Mouse (Mus musculus) heart, adult 10 weeks (tissue): ENCODE measurements around the gene Nkiras1. TPM values are rescaled to one million over a fixed set of nuclear protein-coding genes. Genes with fewer than 3 reads are reported as not detected.

Source experiments
- polyA plus RNA-seq: library from polyadenylated mRNA; stranded (reverse); fragments of 350-450 nt; fragmentation: Illumina TruSeq; extraction: RNeasy Lipid Tissue Mini Kit (QIAGEN cat#74804); gene quantifications from one replicate; pipeline ENCODE4 v1.2.3, GENCODE M21; 2014; ENCODE audit warnings: low read depth, low replicate concordance

The Nkiras1 gene
- polyA plus RNA-seq = 40.9 TPM

GRCm38 (mm10) chr14:18270529-18271441, at the start of gene Nkiras1, which contains the start of gene Rpl15:
Gene Nkiras1 (plus strand): TSS chr14:18271136.
Gene Rpl15 (minus strand): TSS chr14:18271391.

GRCm38 (mm10) chr14:18238750-18239731, 31.9 kb upstream of the Nkiras1 start, which contains the start of gene Nr1d2:
Gene Nr1d2 (minus strand): TSS chr14:18239127.

GRCm38 (mm10) chr14:18331693-18332131, 60.8 kb downstream of the Nkiras1 start, which contains the start of gene Ube2e1:
Gene Ube2e1 (minus strand): TSS chr14:18331859.

Other genes with a start within 250 kb of the Nkiras1 start
- gene Nr1d2, start 32.0 kb upstream of the Nkiras1 start, polyA plus RNA-seq = 54.9 TPM
- gene Rpl15, start 255 bp downstream of the Nkiras1 start, polyA plus RNA-seq = 490 TPM
- gene Ube2e1, start 60.7 kb downstream of the Nkiras1 start, polyA plus RNA-seq = 50.2 TPM